Mouse (Mus musculus) C2C12 (cell line): ENCODE measurements at regions not wholly inside any gene's neighbourhood (a gene's known extent, or its start where the extent isn't known, plus 50 kb on each side); places are given as distances from the start of the nearest gene placed in this dataset.

ENCODE experiments used
- CEBPB ChIP-seq: IDR thresholded peaks from one replicate; pipeline ENCODE4 v1.6.1; 2011; ENCODE audit warnings: low read depth, mild to moderate bottlenecking, control low read depth, moderate library complexity
- CTCF ChIP-seq: IDR thresholded peaks from one replicate; pipeline ENCODE4 v1.5.1; 2011; ENCODE audit not compliant: control insufficient read depth, insufficient read depth, insufficient read length
- MAX ChIP-seq: IDR thresholded peaks from one replicate; pipeline ENCODE4 v1.6.1; 2011; ENCODE audit warnings: mild to moderate bottlenecking, control low read depth
- MYOD1 ChIP-seq: IDR thresholded peaks from one replicate; pipeline ENCODE4 v1.6.1; 2011; ENCODE audit warnings: low read depth; ENCODE audit not compliant: control insufficient read depth, insufficient read length
- MYOG ChIP-seq: IDR thresholded peaks from one replicate; pipeline ENCODE4 v1.6.1; 2011; ENCODE audit not compliant: control insufficient read depth, insufficient read length; ENCODE audit errors: extremely low read depth
- USF1 ChIP-seq: IDR thresholded peaks from one replicate; pipeline ENCODE4 v1.6.1; 2011; ENCODE audit warnings: low read depth, mild to moderate bottlenecking, control low read depth, moderate library complexity

- TF ChIP-seq CTCF (no peak), USF1 (no peak), MYOG (no peak), MAX (no peak), MYOD1 (no peak), CEBPB (no peak)
Observed at GRCm38 (mm10) chr13:83355341-83355740, 148.5 kb upstream of the Mef2c start.
